Mouse (Mus musculus): ENCODE measurements around the gene Mast4. TPM values are rescaled to one million over a fixed set of nuclear protein-coding genes. Genes with fewer than 3 reads are reported as not detected.

The Mast4 gene
- polyA plus RNA-seq, 1 experiment, result 10.8 TPM

- Histone ChIP-seq H3K79me3 (ENCODE audit: low read depth) (no peaks in the 10 kb centered on the region), H3K79me2 (ENCODE audit: control insufficient read depth, insufficient read depth) (no peaks in the 10 kb centered on the region), H3ac (ENCODE audit: control insufficient read depth, insufficient read length, low read depth) (no peak overlapping the region), H3K4me3 (ENCODE audit: insufficient read depth, poor library complexity, severe bottlenecking) (no peak overlapping the region), H3K36me3 (ENCODE audit: control insufficient read depth, insufficient read depth) (no peaks in the 10 kb centered on the region), H3K27me3 (ENCODE audit: control insufficient read depth, insufficient read depth, insufficient read length) (no peaks in the 10 kb centered on the region)
- peak; percentile 19 for TF ChIP-seq USF1 (IDR thresholded peaks at IDR 0.05; ENCODE audit: low read depth)
- peak; percentile 35 for TF ChIP-seq MYOD1 (IDR thresholded peaks at IDR 0.05; ENCODE audit: control insufficient read depth, insufficient read length, low read depth)
- peak; percentile 62 for TF ChIP-seq FOSL1 (IDR thresholded peaks at IDR 0.05; ENCODE audit: insufficient read depth, low read length, poor library complexity, severe bottlenecking)
- TF ChIP-seq CEBPB (IDR thresholded peaks at IDR 0.05; ENCODE audit: low read depth), result peak; percentile 62
- no peak for TF ChIP-seq MYOG (IDR thresholded peaks at IDR 0.05; ENCODE audit: control insufficient read depth, extremely low read depth, insufficient read length)
- peak; percentile 70 for TF ChIP-seq MAX (IDR thresholded peaks at IDR 0.05)
- no peak for TF ChIP-seq CTCF (IDR thresholded peaks at IDR 0.05; ENCODE audit: control insufficient read depth, insufficient read depth, insufficient read length)
These were observed 94.6 kb downstream of the Mast4 start for GRCm38 (mm10) chr13:103239654-103240053.

- no peak overlapping the region for H3ac ChIP-seq (ENCODE audit: control insufficient read depth, insufficient read length, low read depth)
- no peak overlapping the region for H3K4me3 ChIP-seq (ENCODE audit: insufficient read depth, poor library complexity, severe bottlenecking)
- no peaks in the 10 kb centered on the region for H3K27me3 ChIP-seq (ENCODE audit: control insufficient read depth, insufficient read depth, insufficient read length)
- TF ChIP-seq CTCF (IDR thresholded peaks at IDR 0.05; ENCODE audit: control insufficient read depth, insufficient read depth, insufficient read length) (no peak), USF1 (IDR thresholded peaks at IDR 0.05; ENCODE audit: low read depth) (no peak), MAX (IDR thresholded peaks at IDR 0.05) (no peak), FOSL1 (IDR thresholded peaks at IDR 0.05; ENCODE audit: insufficient read depth, low read length, poor library complexity, severe bottlenecking) (no peak), MYOD1 (IDR thresholded peaks at IDR 0.05; ENCODE audit: control insufficient read depth, insufficient read length, low read depth) (no peak), MYOG (IDR thresholded peaks at IDR 0.05; ENCODE audit: control insufficient read depth, extremely low read depth, insufficient read length) (no peak), CEBPB (IDR thresholded peaks at IDR 0.05; ENCODE audit: low read depth) (no peak)
- H3K79me2 ChIP-seq (ENCODE audit: control insufficient read depth, insufficient read depth), result no peaks in the 10 kb centered on the region
- no peaks in the 10 kb centered on the region for H3K79me3 ChIP-seq (ENCODE audit: low read depth)
- no peaks in the 10 kb centered on the region for H3K36me3 ChIP-seq (ENCODE audit: control insufficient read depth, insufficient read depth)
These were observed 96.1 kb downstream of the Mast4 start for GRCm38 (mm10) chr13:103238034-103238705.

GRCm38 (mm10) chr13:103232171-103232570, 102.1 kb downstream of the Mast4 start:
- no peaks in the 10 kb centered on the region for H3K36me3 ChIP-seq (ENCODE audit: control insufficient read depth, insufficient read depth)
- no peak overlapping the region for H3ac ChIP-seq (ENCODE audit: control insufficient read depth, insufficient read length, low read depth)
- no peak overlapping the region for H3K4me3 ChIP-seq (ENCODE audit: insufficient read depth, poor library complexity, severe bottlenecking)
- H3K79me2 ChIP-seq (ENCODE audit: control insufficient read depth, insufficient read depth), result no peaks in the 10 kb centered on the region
- peaks cover 2% of the 10 kb centered on the region for H3K79me3 ChIP-seq (ENCODE audit: low read depth)
- H3K27me3 ChIP-seq (ENCODE audit: control insufficient read depth, insufficient read depth, insufficient read length), result no peaks in the 10 kb centered on the region
- TF ChIP-seq FOSL1 (IDR thresholded peaks at IDR 0.05; ENCODE audit: insufficient read depth, low read length, poor library complexity, severe bottlenecking), result no peak
- no peak for TF ChIP-seq MYOG (IDR thresholded peaks at IDR 0.05; ENCODE audit: control insufficient read depth, extremely low read depth, insufficient read length)
- TF ChIP-seq MYOD1 (IDR thresholded peaks at IDR 0.05; ENCODE audit: control insufficient read depth, insufficient read length, low read depth), result no peak
- TF ChIP-seq MAX (IDR thresholded peaks at IDR 0.05), result no peak
- no peak for TF ChIP-seq CTCF (IDR thresholded peaks at IDR 0.05; ENCODE audit: control insufficient read depth, insufficient read depth, insufficient read length)
- no peak for TF ChIP-seq CEBPB (IDR thresholded peaks at IDR 0.05; ENCODE audit: low read depth)
- no peak for TF ChIP-seq USF1 (IDR thresholded peaks at IDR 0.05; ENCODE audit: low read depth)

- H3ac ChIP-seq (ENCODE audit: control insufficient read depth, insufficient read length, low read depth), result no peak overlapping the region
- peaks cover 2% of the 10 kb centered on the region for H3K79me3 ChIP-seq (ENCODE audit: low read depth)
- no peaks in the 10 kb centered on the region for H3K79me2 ChIP-seq (ENCODE audit: control insufficient read depth, insufficient read depth)
- no peak for TF ChIP-seq FOSL1 (IDR thresholded peaks at IDR 0.05; ENCODE audit: insufficient read depth, low read length, poor library complexity, severe bottlenecking)
- no peak for TF ChIP-seq MYOG (IDR thresholded peaks at IDR 0.05; ENCODE audit: control insufficient read depth, extremely low read depth, insufficient read length)
- TF ChIP-seq CTCF (IDR thresholded peaks at IDR 0.05; ENCODE audit: control insufficient read depth, insufficient read depth, insufficient read length), result no peak
- TF ChIP-seq CEBPB (IDR thresholded peaks at IDR 0.05; ENCODE audit: low read depth), result no peak
- TF ChIP-seq MAX (IDR thresholded peaks at IDR 0.05), result no peak
- no peak for TF ChIP-seq MYOD1 (IDR thresholded peaks at IDR 0.05; ENCODE audit: control insufficient read depth, insufficient read length, low read depth)
- no peak for TF ChIP-seq USF1 (IDR thresholded peaks at IDR 0.05; ENCODE audit: low read depth)
- H3K27me3 ChIP-seq (ENCODE audit: control insufficient read depth, insufficient read depth, insufficient read length), result no peaks in the 10 kb centered on the region
- H3K36me3 ChIP-seq (ENCODE audit: control insufficient read depth, insufficient read depth), result no peaks in the 10 kb centered on the region
- H3K4me3 ChIP-seq (ENCODE audit: insufficient read depth, poor library complexity, severe bottlenecking), result no peak overlapping the region
These were observed 105.2 kb downstream of the Mast4 start for GRCm38 (mm10) chr13:103229069-103229468.

GRCm38 (mm10) chr13:103225895-103226815, 108.1 kb downstream of the Mast4 start:
- Histone ChIP-seq H3K36me3 (ENCODE audit: control insufficient read depth, insufficient read depth) (no peaks in the 10 kb centered on the region), H3K27me3 (ENCODE audit: control insufficient read depth, insufficient read depth, insufficient read length) (no peaks in the 10 kb centered on the region), H3K79me3 (ENCODE audit: low read depth) (peaks cover 2% of the 10 kb centered on the region), H3ac (ENCODE audit: control insufficient read depth, insufficient read length, low read depth) (no peak overlapping the region), H3K79me2 (ENCODE audit: control insufficient read depth, insufficient read depth) (no peaks in the 10 kb centered on the region), H3K4me3 (ENCODE audit: insufficient read depth, poor library complexity, severe bottlenecking) (no peak overlapping the region)
- TF ChIP-seq MAX (IDR thresholded peaks at IDR 0.05) (no peak), MYOG (IDR thresholded peaks at IDR 0.05; ENCODE audit: control insufficient read depth, extremely low read depth, insufficient read length) (no peak), CEBPB (IDR thresholded peaks at IDR 0.05; ENCODE audit: low read depth) (no peak), FOSL1 (IDR thresholded peaks at IDR 0.05; ENCODE audit: insufficient read depth, low read length, poor library complexity, severe bottlenecking) (no peak), CTCF (IDR thresholded peaks at IDR 0.05; ENCODE audit: control insufficient read depth, insufficient read depth, insufficient read length) (no peak), USF1 (IDR thresholded peaks at IDR 0.05; ENCODE audit: low read depth) (no peak), MYOD1 (IDR thresholded peaks at IDR 0.05; ENCODE audit: control insufficient read depth, insufficient read length, low read depth) (no peak)

Data from C2C12 (cell line).